In the genomic region with DNA sequence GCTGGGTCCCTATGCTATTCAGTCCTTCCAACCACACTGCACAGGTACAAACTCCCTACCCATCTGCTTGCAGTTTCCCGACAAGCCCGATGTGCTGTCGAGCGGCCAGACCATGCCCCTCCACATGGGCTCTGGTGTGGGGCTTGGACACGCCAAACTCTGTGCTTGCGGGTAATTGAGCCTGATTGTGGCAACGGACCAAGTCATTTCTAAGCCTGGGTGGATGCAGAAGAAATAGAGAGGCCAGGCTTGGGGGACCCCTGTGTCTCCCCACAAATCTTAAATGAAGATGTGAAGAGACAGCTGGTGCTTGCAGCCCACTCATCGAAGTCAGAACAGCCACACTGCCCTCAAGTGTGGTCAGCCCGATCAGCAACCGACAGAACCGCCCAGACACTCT, we compare ENCODE assay signal across 14 mouse cellular contexts.
"Had no signal": no experiment of that assay in that cellular context is flagged by ENCODE, and none has a peak within 500 bp of the region (broad histone marks: within the 10 kb centered on the region; RNA-seq: fewer than 3 reads in every experiment).

No protein-coding gene starts in this region.

- ATAC-seq: liver, postnatal 0 days; midbrain, embryonic 15.5 days had no signal

- H3K4me2 ChIP-seq: limb, embryonic 12.5 days; liver, embryonic 13.5 days; lung, embryonic 15.5 days; midbrain, embryonic 15.5 days; neural tube, embryonic 13.5 days had no signal

- H3K9me3 ChIP-seq: lung, embryonic 15.5 days; midbrain, embryonic 15.5 days; neural tube, embryonic 13.5 days had no signal

- H3K27ac ChIP-seq: limb, embryonic 12.5 days; liver, embryonic 13.5 days; lung, embryonic 15.5 days; macrophage; midbrain, embryonic 15.5 days; neural tube, embryonic 13.5 days; stomach, postnatal 0 days had no signal

- H3K36me3 ChIP-seq: limb, embryonic 12.5 days; liver, embryonic 13.5 days; lung, embryonic 15.5 days; midbrain, embryonic 15.5 days; neural tube, embryonic 13.5 days had no signal

- H3K4me3 ChIP-seq: limb, embryonic 12.5 days; liver, embryonic 13.5 days; lung, embryonic 15.5 days; midbrain, embryonic 15.5 days; neural tube, embryonic 13.5 days had no signal

- DNase-seq: kidney, adult 8-10 months; kidney, postnatal 25 days; liver; liver, embryonic 13.5 days; liver, postnatal 0 days; lung, postnatal 14 days; thymus, adult 2 months; thymus, postnatal 25 days had no signal

- H3K27me3 ChIP-seq: limb, embryonic 12.5 days; liver, embryonic 13.5 days; lung, embryonic 15.5 days; midbrain, embryonic 15.5 days; neural tube, embryonic 13.5 days had no signal

- H3K4me1 ChIP-seq: liver, embryonic 13.5 days; lung, embryonic 15.5 days had no signal

- H3K9ac ChIP-seq: limb, embryonic 12.5 days; liver, embryonic 13.5 days; liver, postnatal 0 days; lung, embryonic 15.5 days; midbrain, embryonic 15.5 days; neural tube, embryonic 13.5 days had no signal
